Mouse (Mus musculus) right cerebral cortex, postnatal 14 days (tissue): ENCODE data around the gene Snx25.
"Not testable (repeated sequence)": the region's sequence is repeated elsewhere in the genome, so short reads cannot be mapped to it uniquely, and the experiment has no call there.

ENCODE experiments used
- DNase-seq: peaks from one replicate; pipeline ENCODE4 v3.0.0; 2022

Snx25 gene

DNA sequence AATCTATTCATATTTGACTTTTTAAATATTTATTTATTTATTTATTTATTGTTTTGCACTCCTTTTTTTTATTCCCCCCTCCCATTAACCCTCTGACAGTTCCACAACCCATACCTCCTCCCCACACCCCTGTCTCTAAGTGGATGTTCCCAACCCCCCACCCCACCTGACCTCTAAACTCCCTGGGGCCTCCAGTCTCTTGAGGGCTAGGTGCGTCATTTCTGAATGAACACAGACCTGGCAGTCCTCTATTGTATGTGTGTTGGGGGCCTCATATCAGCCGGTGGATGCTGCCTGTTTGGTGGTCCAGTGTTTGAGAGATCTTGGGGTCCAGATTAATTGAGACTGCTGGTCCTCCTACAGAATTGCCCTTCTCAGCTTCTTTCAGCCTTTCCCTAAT is 16.4 kb downstream of the Snx25 start:
- DNase-seq, result not testable (repeated sequence)

DNA sequence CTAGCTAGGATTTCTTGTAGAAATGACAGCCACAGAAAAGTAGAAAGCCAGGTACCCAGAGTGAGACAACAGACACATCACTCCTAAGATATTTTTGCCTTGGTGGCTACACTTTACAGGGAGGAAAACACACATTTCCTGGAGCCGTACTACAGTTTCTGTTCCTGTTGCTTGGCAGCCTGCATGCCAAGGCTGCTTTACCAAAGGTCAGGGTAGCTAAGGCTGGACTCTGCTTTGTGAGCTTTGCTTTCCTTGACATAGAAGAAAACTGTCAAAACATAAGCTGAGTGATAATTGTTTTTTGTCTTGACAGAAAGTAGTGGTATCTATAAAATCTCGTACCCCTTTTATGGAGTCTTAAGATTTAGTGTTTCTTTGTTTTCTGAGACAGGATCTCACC is 21.5 kb downstream of the Snx25 start:
- DNase-seq, result no peak

DNA sequence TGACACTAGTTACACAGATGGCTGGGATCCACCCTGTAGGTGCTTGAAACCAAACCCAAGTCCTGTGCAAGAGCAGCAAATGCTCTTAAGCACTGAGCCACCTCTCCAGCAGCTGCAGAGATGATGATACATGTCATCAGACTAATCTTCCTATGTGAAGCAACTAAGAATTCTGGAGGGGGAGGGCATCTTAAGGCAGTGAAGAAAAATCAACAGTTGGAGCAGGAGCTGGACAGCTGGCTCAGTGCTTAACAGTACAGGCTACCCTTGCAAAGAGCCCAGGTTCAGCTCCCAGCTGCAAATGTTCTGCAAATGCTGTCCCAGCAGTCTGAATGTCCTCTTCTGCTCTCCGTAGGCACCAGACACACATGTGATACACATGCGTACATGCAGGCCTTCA is 29.5 kb downstream of the Snx25 start:
- DNase-seq, result no peak

GRCm38 (mm10) chr8:46119176-46119575 is 32.8 kb downstream of the Snx25 start:
- no peak for DNase-seq

GRCm38 (mm10) chr8:46117172-46117571 is 34.8 kb downstream of the Snx25 start:
- DNase-seq, result no peak

- DNase-seq, result not testable (repeated sequence)
Measured at GRCm38 (mm10) chr8:46113421-46114170, 38.4 kb downstream of the Snx25 start.

- DNase-seq, result no peak
Measured at GRCm38 (mm10) chr8:46107690-46108089, 44.3 kb downstream of the Snx25 start.

DNA sequence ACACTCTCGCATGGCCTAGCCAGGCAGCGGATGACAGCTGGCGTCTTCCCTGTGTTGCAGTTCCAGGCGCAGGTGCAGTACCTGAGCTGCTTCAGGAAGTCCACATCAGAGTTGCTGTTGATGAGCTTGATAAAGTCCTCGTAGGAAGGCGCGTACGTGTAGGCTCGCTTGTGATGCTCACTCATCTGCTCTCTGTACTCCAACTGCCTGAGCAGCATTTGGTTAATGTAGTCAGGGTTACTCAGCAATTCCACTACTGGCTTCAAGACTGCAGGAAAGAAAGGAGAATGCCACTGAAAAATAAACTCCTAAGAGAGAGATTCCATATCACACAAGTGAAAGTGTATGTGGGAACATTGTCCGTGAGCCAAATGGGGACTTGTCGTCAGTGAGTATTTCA is 48.5 kb downstream of the Snx25 start:
- no peak for DNase-seq

DNA sequence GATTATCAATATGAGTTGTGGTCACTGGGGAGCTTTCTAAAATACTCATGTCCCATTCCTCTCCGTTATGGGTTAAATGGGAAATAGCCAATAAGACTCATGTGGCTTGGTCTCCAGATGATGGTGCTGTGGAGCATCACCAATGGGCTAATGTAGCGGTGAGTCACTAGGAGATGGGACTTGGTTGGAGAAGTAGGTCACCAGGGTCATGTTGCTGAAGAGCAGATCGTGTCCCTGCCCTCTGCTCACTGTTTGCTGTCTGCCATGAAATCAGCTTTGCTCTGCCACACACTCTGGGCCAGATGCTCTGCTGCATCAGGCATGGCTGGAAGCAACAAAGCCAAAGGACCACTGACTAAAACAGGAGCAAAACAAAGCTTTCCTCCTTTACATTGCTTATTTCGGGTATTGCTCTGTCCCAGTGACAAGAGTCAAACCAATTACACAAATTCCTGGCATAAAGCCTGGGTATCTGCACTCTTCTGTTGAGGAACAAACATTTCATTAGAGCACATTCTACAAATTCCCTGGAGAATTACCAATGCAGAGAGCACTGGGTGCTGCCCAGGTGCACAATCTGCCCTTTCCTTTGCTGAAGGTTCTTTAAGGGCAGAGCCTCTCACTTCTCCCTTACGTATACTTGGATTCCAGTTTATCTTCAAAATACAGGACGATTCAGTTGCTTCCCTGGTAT is 59.1 kb downstream of the Snx25 start:
- DNase-seq, result no peak

DNA sequence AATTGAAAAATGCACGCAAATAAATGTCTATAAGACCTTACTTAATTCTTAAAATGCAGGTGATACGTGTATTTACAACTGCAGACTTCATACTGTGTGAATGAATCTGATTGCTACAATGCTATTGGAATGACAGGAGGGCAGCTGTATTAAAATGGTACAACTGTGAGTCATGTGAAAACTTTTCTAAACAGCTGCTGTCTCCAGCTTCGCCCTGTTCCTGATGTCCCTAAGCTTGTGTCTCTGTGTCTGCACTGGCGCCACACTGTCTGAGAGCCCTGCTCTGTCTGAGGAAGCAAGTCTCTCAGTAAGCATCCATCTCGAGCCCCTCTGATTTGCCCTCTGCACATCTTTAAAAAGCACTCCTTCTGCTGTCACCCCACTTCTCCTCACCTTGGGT is 68.8 kb downstream of the Snx25 start:
- DNase-seq, result no peak

- DNase-seq, result no peak
Measured at GRCm38 (mm10) chr8:46081030-46081429, 70.9 kb downstream of the Snx25 start.

- DNase-seq, result no peak
Measured at GRCm38 (mm10) chr8:46078866-46079265, 73.1 kb downstream of the Snx25 start.

GRCm38 (mm10) chr8:46075223-46075622 is 76.7 kb downstream of the Snx25 start:
- no peak for DNase-seq

DNA sequence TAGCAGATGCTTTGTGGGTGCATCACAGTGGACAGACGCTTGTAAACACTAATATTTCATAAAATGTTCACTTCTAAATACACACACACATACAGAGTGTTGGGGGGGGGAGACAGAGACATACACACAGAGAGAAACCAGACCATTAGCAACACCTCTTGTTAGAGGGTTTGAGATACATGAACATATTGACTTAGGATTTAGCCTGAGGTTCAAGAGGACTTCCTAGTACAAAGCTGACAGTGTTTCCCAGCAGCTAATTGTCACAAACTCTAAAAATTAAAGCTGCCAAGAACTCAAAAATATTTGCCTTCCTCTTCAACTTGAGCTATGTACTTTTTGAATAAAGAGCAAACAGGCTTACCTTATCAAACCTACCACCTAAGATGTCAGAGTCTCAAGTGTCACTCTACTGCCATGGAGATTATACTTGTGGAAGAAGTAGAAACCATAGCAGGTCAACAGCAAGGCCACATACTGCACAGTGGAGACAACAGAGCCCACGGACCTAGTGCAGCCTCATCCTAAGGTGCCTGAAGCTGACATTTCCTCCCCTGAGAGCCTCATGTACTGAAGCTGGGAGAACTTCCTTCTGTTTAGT is 78.3 kb downstream of the Snx25 start:
- no peak for DNase-seq

- no peak for DNase-seq
Measured at GRCm38 (mm10) chr8:46072798-46073197, 79.2 kb downstream of the Snx25 start.

- DNase-seq, result peak; percentile 11
Measured at GRCm38 (mm10) chr8:46040260-46040659, 111.7 kb downstream of the Snx25 start.

GRCm38 (mm10) chr8:46039666-46040065 is 112.3 kb downstream of the Snx25 start:
- DNase-seq, result no peak

DNA sequence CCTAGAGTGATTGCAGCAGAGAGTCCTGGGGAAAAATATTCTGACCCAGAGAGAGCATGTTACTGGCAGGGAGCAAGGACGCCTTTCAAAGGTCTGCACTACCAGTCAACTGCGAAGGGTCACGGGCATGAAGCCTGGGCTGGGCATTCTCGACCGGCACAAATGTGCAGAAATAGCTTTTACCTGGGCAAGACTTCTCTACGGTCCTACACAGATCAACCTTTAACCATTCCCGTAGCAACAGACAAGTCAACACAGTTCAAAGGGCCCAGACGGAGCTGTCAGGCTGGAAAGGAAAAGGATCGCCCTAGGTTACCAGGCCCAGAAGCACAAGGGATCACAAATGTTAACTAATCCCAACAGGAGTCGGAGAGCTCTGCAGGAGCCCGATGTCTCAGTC is 115.7 kb downstream of the Snx25 start:
- DNase-seq, result no peak

GRCm38 (mm10) chr8:46024392-46024791 is 127.6 kb downstream of the Snx25 start:
- DNase-seq, result no peak

DNA sequence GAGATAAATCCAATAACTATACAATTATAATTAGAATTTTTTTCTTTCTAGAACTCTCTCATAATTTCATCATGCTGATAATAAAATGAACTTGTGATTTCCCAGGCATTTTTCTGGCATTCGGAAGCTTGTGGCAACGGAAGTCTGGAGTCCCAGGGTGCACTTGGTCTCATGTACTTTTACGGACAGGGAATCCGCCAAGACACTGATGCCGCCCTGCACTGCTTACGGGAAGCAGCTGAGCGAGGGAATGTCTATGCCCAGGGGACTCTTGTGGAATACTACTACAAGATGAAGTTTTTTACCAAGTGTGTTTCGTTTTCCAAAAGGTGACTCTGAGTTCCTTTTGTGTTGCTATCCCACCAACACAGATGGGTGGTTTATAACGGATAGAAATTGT is 129.2 kb downstream of the Snx25 start:
- DNase-seq, result no peak

GRCm38 (mm10) chr8:46022203-46022602 is 129.8 kb downstream of the Snx25 start:
- no peak for DNase-seq

DNA sequence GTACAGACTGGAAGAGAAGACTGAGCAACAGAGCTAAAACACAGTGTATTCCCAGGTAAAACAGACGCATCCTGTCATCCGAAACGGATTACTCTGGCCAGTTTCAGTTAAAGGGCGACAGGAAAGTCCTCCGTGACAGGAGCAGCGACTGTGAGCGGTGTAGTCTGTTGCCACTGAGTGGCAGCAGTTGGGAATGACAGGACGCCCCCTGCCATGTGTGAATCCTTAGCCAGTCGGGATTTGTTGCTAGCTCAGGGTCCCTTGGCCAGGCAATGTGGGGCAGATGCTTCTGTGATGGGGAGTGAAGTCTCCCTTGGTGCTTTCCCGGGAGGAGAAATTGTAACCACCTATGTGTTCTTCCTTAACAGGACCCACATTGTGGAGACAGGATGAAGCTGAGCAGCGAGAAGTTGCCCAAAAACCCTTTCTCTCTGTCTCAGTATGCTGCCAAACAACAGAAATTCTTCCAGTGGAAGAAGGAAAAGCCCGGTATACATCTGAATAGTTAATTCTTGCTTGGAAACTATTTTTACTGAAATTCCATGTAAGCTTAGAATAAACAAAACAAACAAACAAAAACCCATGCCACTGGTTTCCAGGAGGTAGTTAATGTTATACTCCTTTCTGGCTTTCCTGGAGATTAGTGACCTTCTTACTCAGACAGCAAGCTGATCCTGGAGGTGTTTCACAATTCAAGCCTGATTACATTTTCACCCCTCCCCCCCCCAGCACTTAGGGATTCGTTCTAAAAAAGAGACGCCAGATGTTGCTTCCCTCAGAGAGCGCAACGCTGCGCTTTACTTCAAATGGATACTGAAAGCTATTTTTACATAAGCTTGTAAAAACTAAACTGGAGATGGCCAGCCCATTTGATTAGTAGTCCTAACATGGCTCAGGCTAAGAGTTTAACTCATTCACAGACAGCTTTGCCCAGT is 140.9 kb downstream of the Snx25 start:
- peak; percentile 26 for DNase-seq

DNA sequence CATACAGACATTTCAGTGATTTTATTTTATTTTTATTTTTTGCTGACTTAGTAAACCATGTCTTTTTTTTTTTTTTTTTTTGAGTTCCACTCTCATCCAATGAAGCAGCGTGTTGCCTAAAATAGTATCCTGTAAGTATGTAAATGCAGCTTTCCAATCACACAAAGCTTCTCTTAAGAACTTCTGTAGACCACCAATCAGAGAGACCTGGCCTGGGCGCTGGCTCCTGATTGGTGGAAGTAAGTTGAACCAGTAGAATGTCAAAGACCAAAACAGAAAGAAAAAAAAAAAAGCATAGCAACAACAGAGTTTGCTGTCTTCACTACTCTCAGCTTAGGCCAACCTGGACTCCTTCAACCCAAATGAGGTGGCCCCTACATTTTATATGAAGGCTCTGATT is 141.7 kb downstream of the Snx25 start:
- DNase-seq, result no peak
